Mouse (Mus musculus): ENCODE results near the gene Krtap4-7.
"Not testable (repeated sequence)": the region's sequence is repeated elsewhere in the genome, so short reads cannot be mapped to it uniquely, and the experiment has no call there.

Gene Krtap4-7

GRCm38 (mm10) chr11:99643635-99644139 is at the start of gene Krtap4-7:
Krtap4-7 (minus strand) TSS chr11:99644089.
- not testable (repeated sequence) for DNase-seq (ENCODE audit: low spot score)

- DNase-seq (ENCODE audit: low spot score), result no peak
These were observed 46.6 kb upstream of the Krtap4-7 start, which contains the start of gene Gm14190 for GRCm38 (mm10) chr11:99690463-99690862. Gm14190 (minus strand) TSS chr11:99690740.

- not testable (repeated sequence) for DNase-seq (ENCODE audit: low spot score)
These were observed 41.3 kb upstream of the Krtap4-7 start for GRCm38 (mm10) chr11:99685235-99685634.

GRCm38 (mm10) chr11:99683481-99683880 is 39.6 kb upstream of the Krtap4-7 start:
- DNase-seq (ENCODE audit: low spot score), result no peak

GRCm38 (mm10) chr11:99665860-99666259 is 22.0 kb upstream of the Krtap4-7 start, which contains the start of gene Krtap4-6:
Krtap4-6 (minus strand) TSS chr11:99665960.
- DNase-seq (ENCODE audit: low spot score), result no peak

GRCm38 (mm10) chr11:99662802-99663201 is 18.9 kb upstream of the Krtap4-7 start:
- DNase-seq (ENCODE audit: low spot score), result no peak

GRCm38 (mm10) chr11:99659256-99659655 is 15.4 kb upstream of the Krtap4-7 start:
- DNase-seq (ENCODE audit: low spot score), result no peak

- not testable (repeated sequence) for DNase-seq (ENCODE audit: low spot score)
These were observed 14.7 kb upstream of the Krtap4-7 start, which contains the start of gene Gm11563 for GRCm38 (mm10) chr11:99658467-99659010. Gm11563 (minus strand) TSS chr11:99658960.

- no peak for DNase-seq (ENCODE audit: low spot score)
These were observed 13.2 kb upstream of the Krtap4-7 start for GRCm38 (mm10) chr11:99657051-99657450.

GRCm38 (mm10) chr11:99650136-99650535 is 6.2 kb upstream of the Krtap4-7 start, which contains the start of gene Gm11555:
Gm11555 (minus strand) TSS chr11:99650236.
- no peak for DNase-seq (ENCODE audit: low spot score)

- no peak for DNase-seq (ENCODE audit: low spot score)
These were observed 2.6 kb upstream of the Krtap4-7 start for GRCm38 (mm10) chr11:99646444-99646843.

GRCm38 (mm10) chr11:99644351-99644750 is 462 bp upstream of the Krtap4-7 start:
- no peak for DNase-seq (ENCODE audit: low spot score)

- DNase-seq (ENCODE audit: low spot score), result no peak
These were observed 3.0 kb downstream of the Krtap4-7 start for GRCm38 (mm10) chr11:99640926-99641325.

- DNase-seq (ENCODE audit: low spot score), result no peak
These were observed 6.8 kb downstream of the Krtap4-7 start for GRCm38 (mm10) chr11:99637086-99637485.

GRCm38 (mm10) chr11:99634653-99635134 is 9.2 kb downstream of the Krtap4-7 start, which contains the start of gene Krtap4-2:
Krtap4-2 (minus strand) TSS chr11:99635084.
- DNase-seq (ENCODE audit: low spot score), result no peak

- no peak for DNase-seq (ENCODE audit: low spot score)
These were observed 10.6 kb downstream of the Krtap4-7 start for GRCm38 (mm10) chr11:99633293-99633692.

- DNase-seq (ENCODE audit: low spot score), result no peak
These were observed 13.0 kb downstream of the Krtap4-7 start for GRCm38 (mm10) chr11:99630890-99631289.

GRCm38 (mm10) chr11:99628138-99628537 is 15.8 kb downstream of the Krtap4-7 start, which contains the start of gene Krtap4-1:
Krtap4-1 (minus strand) TSS chr11:99628238.
- DNase-seq (ENCODE audit: low spot score), result no peak

- DNase-seq (ENCODE audit: low spot score), result no peak
These were observed 23.6 kb downstream of the Krtap4-7 start, which contains the start of gene Gm11562 for GRCm38 (mm10) chr11:99620335-99620734. Gm11562 (minus strand) TSS chr11:99620435.

- no peak for DNase-seq (ENCODE audit: low spot score)
These were observed 29.0 kb downstream of the Krtap4-7 start, which contains the start of gene Krtap2-4 for GRCm38 (mm10) chr11:99614796-99615363. Krtap2-4 (minus strand) TSS chr11:99614846.

- DNase-seq (ENCODE audit: low spot score), result not testable (repeated sequence)
These were observed 33.8 kb downstream of the Krtap4-7 start, which contains the start of gene Gm11937 for GRCm38 (mm10) chr11:99610089-99610488. Gm11937 (minus strand) TSS chr11:99610189.

- DNase-seq (ENCODE audit: low spot score), result no peak
These were observed 34.8 kb downstream of the Krtap4-7 start for GRCm38 (mm10) chr11:99609126-99609525.

GRCm38 (mm10) chr11:99603208-99603607 is 40.7 kb downstream of the Krtap4-7 start, which contains the start of gene Gm11938:
Gm11938 (minus strand) TSS chr11:99603308.
- not testable (repeated sequence) for DNase-seq (ENCODE audit: low spot score)

All from ovary, postnatal 36 days (tissue).